Mouse (Mus musculus) activated CD4-positive, CD25-positive, alpha-beta regulatory T cell, adult 4 months (primary cell): ENCODE results near the gene Kazn. TPM values are rescaled to one million over a fixed set of nuclear protein-coding genes. Genes with fewer than 3 reads are reported as not detected.

Experiments
- ATAC-seq: one replicate; pipeline ENCODE4 v1.8.0; 2017
- polyA plus RNA-seq, 2 experiments: library from polyadenylated mRNA; unstranded; fragments of 100-300 nt; shearing (Covaris generic); gene quantifications; one replicate each; pipeline ENCODE4 v1.2.1; 2017

The Kazn gene
- polyA plus RNA-seq, 2 experiments from 2014 or later = not detected

- ATAC-seq = no peak
Observed at GRCm38 (mm10) chr4:142162102-142162501, 77.1 kb downstream of the Kazn start.

- ATAC-seq = no peak
Observed at GRCm38 (mm10) chr4:142160041-142160440, 79.2 kb downstream of the Kazn start.

DNA sequence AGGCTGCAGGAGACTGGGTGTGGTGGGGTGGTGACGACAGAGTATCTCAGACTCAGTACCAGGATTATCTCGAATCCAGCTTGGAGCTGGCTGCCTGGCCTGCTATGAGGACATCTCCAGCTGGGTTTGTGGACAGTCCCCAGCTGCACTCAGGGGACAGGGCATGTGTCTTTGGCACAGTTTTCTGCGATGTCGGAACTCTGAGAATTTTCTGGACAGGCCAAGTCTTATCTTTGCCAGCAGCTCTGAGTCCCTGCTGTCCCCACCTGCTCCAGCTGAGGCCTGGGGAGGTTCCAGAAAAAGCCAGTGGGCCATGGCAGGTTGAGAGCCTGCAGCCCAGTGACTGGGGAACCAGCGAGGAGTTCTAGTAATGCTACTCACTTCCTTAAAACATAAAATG, 82.7 kb downstream of the Kazn start:
- no peak for ATAC-seq

DNA sequence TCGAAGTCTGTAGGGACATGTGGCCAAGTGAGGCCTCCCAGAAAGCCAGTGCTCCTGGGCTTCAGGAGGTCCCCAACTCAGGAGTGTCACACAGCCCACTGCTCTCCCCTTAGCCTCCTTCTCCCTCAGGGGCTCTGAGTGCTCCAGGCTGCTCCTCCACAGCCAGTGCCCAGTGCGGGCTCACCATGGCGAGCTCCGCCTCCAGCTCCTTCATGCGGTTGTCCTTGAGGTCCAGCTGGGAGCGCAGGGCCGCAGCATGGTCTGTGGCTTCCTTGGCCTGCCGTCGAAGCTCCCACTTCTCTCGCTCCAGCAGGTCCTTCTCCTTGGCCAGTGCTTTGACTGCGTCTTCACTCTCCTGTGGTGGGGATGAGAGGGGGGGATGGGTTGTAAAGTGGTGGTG, 85.0 kb downstream of the Kazn start:
- no peak for ATAC-seq

DNA sequence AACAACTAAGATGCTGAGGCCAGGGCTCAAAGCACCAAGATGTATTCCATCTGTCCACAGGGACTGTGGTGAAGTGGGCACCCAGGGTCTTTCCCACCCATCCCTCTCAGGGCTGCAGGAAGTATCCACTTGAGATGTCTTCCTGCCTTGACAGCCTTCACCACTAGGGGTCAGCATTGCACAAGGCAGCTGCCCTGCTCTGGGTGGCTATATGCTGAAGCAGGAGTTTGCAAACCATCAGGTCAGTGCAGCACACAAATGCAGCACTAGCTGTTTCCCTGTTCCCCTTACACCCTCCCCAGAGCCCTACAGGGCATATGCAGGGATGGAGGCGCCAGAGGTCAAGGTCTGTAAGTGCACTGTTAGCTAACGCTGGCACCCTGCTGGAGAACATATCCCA, 85.7 kb downstream of the Kazn start:
- peak; percentile 59 for ATAC-seq

- ATAC-seq = peak; percentile 14
Observed at GRCm38 (mm10) chr4:142152733-142153422, 86.3 kb downstream of the Kazn start.

DNA sequence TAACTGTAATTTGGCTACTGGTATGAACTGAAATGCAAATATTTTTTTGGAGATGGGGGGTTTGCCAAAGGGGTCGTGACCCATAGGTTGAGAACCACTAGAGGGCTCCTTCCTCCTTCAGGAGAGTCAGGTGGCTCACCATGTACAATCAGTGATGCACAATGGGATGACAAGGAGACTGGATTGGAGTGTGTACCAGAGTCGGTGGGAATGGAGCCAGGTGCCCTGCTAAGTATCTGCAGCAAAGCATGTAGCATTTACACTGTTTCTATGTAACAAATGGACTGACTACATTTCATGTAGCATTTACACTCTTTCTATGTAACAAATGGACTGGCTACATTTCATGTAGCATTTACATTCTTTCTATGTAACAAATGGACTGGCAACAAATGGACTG, 89.1 kb downstream of the Kazn start:
- ATAC-seq = no peak

DNA sequence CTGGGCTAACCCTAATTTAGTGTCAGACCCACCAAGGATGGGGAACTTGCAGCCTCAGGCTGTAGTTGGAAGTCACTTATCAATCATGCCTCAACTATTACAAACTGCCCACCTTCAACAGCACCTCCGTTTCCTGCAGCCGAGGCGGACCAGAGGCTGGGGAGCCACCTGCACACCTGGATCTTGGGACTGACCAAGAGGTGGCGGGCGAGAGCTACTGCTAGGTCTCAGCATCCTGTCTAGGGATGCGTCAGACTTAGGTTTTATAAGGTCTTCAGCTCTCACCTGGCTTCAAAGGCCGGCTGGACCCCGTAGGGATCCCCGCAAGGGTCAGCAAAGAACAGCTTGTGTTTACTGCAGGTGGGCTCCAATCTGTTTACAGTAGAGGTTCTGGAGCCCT, 90.0 kb downstream of the Kazn start:
- ATAC-seq = no peak

DNA sequence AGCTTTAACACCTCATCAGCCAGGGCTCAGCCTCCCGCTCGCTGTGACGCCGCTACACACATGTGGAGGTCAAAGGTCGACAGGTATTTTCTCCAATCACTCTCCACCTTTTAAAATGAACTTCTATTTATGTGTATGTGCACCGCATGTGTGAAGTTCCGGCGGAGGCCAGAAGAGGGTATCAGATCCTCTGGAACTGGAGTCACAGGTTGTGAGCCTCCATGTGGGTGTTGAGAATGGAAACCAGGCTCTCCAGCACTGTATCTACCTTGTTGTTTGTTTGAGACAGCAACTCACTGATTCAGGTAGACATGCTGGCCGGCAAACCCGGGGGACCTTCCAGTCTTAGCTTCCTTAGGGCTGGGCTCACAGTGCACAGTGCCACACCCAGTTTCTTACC, 91.5 kb downstream of the Kazn start:
- no peak for ATAC-seq

DNA sequence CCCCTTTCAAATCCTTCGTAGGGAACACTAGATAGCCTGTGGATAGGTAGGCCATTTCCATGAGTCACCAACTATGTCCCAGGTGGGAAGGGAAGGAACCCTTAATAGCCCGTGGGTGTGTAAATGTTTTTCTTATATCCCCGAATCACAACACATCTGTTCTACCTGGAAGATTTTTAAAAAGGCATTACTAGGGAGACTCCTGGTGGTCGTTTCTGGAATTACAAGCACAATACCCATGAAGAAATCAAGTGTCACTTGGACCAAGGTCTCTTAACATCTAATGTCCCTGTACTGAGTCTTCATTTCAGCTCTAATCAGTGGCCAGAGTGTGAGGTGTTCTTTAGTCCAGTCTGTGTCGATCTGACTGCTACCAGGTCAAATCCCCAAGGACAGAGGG, 95.1 kb downstream of the Kazn start:
- no peak for ATAC-seq

DNA sequence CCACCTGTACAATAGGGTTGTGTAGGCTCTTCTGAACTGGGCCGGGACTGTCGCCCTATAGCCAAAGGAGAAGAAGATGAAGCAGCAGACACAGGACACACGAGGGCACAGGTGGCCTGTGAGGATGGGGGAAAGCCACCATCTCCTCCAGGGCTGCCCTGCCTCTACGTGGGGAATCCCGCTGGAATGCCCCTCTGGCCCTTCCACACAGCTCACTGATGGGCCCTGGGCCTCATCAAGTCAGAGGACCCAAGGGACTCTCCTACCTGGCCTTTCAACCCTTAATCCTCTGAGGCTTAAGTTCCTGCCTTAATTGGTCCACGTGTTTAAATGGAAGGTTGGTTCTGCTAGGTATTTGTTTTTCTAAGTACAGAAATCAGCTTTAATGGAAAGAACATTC, 95.9 kb downstream of the Kazn start:
- no peak for ATAC-seq

DNA sequence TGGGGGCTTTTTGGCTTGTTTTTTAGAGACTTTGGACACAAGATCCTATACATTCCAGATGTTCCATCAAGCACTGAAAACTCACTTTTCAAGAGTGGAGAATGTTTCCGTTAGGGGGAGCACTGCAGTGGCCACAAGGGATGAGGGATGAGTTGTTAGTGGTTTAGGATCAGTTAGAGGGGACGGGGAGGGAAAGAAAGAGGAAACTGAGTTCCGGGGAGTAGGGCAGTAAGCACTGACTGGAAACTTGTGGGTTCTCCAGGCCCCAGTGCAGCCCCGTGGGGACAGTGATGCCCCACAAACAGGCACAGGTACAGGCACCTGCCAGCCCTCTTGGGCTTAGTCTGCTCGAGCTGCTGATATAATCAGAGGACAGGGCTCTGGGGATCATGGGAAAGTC, 99.5 kb downstream of the Kazn start:
- ATAC-seq = no peak

- no peak for ATAC-seq
Observed at GRCm38 (mm10) chr4:142138356-142139099, 100.7 kb downstream of the Kazn start.

- ATAC-seq = no peak
Observed at GRCm38 (mm10) chr4:142136766-142137503, 102.3 kb downstream of the Kazn start.

GRCm38 (mm10) chr4:142135515-142135914, 103.7 kb downstream of the Kazn start:
- no peak for ATAC-seq

GRCm38 (mm10) chr4:142130162-142130561, 109.0 kb downstream of the Kazn start:
- ATAC-seq = no peak

- ATAC-seq = no peak
Observed at GRCm38 (mm10) chr4:142127275-142127788, 111.9 kb downstream of the Kazn start.

DNA sequence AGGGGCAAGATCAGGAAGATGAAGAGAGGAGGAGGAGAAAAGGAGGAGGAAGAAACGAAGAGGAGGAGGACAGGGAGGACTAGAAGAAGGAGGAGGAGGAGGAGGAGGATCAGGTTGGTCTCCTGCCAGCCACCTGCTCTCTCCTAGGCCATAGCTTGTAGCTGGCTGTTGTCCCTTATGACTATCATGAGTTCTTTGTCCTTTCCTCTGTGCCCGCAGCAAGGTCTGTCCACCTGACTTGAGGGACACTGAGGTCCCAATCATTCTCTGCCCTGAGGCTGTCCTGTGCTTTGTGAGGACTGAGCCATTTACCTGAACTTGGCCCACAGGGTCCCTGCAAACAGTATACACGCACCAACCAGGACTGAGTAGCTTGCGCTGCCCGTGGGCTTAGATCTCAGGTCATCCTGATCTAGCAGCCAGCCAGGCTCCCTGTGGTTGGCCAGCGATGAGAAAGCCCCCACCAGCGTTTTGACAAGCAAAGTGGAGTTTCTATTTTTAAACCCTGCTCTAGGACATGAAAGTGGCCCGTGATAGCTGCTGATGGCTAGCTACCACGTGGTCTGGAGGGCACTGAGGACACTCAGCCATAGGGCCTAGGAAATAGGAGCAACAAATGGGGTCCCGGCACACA, 112.4 kb downstream of the Kazn start:
- no peak for ATAC-seq

GRCm38 (mm10) chr4:142121164-142121563, 118.0 kb downstream of the Kazn start:
- ATAC-seq = no peak

- no peak for ATAC-seq
Observed at GRCm38 (mm10) chr4:142118522-142118921, 120.7 kb downstream of the Kazn start.

DNA sequence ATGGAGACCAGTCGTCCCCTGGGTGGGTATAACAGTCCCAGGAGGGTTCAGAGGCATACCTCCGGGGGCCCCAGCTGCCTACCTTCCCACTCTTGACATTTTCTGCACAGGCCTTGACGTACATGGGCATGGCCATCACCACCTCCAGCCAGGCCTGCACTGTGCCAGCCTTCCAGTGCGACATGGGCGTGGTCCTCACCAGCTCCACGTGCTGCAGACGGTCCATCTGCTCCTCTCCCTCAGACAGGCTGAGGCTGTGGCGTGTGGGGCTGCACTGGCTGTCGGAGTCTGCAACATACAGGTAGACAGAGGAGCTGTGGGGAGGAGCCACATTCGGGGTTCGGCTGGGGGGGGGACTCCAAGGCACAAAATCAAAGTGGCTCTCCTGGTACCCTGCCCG, 121.2 kb downstream of the Kazn start:
- ATAC-seq = no peak

GRCm38 (mm10) chr4:142113306-142113705, 125.9 kb downstream of the Kazn start:
- no peak for ATAC-seq

DNA sequence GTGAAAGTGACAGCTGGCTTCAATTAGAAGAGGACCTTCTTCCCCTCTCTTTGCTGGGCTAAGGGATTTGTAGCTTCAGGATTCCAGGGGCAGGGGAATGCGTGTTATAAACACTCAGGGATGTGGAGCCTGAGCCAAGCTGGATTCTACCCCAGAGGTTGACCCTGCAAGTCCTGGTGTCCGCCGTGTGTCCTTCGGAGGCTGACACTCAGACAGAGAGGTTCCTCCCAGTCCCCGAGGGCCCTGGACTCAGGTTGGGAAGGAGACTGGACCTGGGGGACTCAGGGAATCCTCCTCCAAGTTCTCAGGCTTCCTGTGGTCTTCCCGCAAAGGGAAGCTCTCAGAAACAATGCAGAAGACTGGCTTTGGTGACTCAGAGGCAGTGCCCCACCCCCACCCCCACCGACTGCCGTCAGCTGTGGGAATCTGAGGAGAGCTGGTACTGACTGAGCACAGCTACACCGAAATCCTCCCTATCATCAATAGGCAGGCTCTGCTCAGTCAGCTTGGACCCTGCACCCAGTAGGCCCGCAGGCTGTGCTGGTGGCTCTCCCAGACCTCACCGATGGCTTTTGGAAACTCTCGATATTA, 136.0 kb downstream of the Kazn start:
- ATAC-seq = no peak
